Mouse (Mus musculus) adrenal gland, postnatal 14 days (tissue): ENCODE data around the gene D5Ertd579e. TPM values are rescaled to one million over a fixed set of nuclear protein-coding genes. Genes with fewer than 3 reads are reported as not detected.

Experiments
- DNase-seq: peaks from one replicate; pipeline ENCODE4 v3.0.0; 2021; ENCODE audit warnings: mixed read lengths
- total RNA-seq: library from RNA; stranded (reverse); gene quantifications from 2 replicates; pipeline ENCODE4 v1.2.3, GENCODE M21; 2021

Gene D5Ertd579e
- total RNA-seq, 1 experiment from 2014 or later, result 61.5 TPM

GRCm38 (mm10) chr5:36568118-36568517, 127.7 kb downstream of the D5Ertd579e start:
- peak; percentile 75 for DNase-seq

- no peak for DNase-seq
Observed at GRCm38 (mm10) chr5:36567627-36568026, 128.2 kb downstream of the D5Ertd579e start.

- no peak for DNase-seq
Observed at GRCm38 (mm10) chr5:36564530-36564929, 131.3 kb downstream of the D5Ertd579e start.

DNA sequence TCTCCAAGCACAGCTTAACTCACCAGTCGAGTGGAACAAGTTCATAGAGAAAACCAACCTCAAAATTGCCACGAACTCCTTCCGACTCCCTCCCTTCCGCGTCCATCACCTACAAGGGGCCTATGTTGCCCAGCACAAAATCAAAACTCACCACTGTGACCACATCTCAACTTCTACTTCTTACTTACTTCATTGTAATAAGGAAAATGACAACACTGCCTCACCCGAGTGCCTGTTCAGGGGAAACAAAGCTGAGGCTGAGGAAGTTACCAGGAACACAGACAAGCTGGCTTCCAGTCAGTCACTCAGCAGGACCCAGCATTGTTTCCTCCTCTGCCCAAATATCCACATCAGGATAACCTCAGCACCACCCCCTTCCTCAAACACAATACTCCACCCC, 132.1 kb downstream of the D5Ertd579e start:
- no peak for DNase-seq

DNA sequence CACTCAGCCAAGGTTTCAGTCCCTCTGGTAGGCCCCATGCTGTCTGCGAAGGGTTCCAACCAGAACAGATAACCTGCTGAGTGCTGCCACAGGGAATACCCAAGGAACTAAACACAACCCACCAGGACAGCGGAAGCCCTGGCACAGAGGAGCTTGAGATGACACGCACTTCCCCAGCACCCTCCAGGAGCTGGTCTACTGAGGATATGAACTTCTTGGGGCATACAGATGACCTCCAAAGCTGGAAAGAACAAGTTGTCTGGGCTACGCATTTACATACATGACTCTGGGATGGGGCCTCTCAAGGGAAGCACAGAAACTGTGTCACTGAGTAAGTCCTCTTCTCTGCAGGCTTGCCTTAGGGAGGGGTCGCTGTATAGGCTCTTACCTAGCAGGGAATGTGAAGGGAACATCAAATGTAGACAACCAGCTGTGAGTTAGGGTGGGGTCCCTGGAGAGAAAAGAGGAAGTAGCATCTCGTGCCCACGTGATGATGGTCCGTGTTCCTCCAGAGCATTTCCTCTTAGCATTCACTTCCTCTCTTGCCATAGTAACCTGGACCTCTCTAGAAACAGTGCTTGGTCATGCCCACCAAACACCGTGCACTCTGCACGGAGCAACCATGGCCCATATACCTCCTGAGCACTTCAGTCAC, 132.9 kb downstream of the D5Ertd579e start:
- DNase-seq, result no peak

- no peak for DNase-seq
Observed at GRCm38 (mm10) chr5:36561509-36561908, 134.3 kb downstream of the D5Ertd579e start.

DNA sequence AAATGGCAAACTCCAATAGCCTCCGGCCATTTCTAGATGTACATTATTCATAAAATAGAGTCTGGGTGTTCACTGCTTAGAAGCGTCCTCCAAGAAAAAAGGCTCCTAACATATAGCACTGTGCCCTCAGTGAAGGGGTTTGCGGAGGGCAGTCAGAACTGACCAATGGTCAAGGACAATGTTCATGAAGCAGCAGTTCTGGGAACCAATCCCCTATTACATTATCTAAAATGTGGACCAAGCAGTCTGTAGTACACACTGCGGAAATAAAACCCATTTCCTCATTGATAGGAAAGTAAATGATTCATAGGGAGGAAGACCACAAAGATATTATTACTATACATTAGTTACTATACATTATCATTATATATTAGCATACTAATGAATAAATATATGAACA, 135.3 kb downstream of the D5Ertd579e start:
- DNase-seq, result no peak

- no peak for DNase-seq
Observed at GRCm38 (mm10) chr5:36559510-36560235, 136.2 kb downstream of the D5Ertd579e start.

- no peak for DNase-seq
Observed at GRCm38 (mm10) chr5:36559106-36559505, 136.7 kb downstream of the D5Ertd579e start.

DNA sequence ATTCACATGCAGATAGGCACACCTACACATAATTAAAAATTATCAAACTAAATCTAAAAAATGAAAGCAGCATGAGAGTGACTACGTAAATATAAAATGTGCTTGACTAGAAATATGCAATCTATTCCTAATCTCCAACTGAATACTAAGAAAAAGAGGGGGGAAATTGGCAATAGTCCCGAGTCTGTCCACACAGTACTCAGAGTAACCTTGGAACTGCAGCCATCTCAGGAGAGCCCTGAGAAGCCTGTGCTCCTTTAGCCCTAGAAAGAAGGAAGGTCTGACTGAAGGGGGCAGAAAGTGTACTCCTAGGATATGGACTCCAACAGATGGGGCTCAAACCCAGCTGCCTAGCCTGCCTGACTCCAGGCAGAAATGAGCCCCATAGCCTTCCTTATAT, 137.3 kb downstream of the D5Ertd579e start:
- no peak for DNase-seq

DNA sequence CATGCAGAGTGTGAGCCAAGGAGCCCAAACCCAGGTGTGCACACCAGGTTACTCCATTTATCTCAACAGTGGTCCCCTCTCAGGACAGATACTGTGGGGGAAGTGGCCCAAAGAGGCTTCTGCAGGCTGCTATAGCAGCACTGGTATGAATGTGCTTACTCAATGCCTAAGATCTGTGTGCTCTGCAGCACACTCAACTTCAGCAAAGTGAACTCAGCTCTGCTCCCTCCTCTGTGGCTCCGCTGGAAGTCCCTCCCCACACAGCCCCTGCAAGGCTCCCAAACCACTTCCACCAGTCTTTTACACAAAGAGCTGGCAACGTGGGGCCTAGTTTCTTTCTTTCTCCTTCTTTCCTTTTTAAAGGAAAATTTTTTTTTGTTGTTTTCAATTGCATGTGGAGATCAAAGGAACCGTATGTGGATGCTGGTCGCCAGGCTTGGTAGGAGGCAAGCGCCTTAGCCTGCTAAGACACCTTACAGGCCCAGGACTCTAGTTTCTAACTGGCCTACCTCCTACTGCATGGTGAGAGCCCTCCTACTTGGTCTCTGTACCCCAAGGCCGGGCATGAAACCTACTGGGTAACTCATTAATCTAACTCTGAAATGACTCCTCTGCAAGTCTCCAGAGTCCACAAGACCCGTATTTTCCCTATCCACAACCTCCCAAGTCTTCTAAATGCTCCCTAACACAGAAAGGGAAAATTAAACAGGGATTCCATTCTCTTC, 138.1 kb downstream of the D5Ertd579e start:
- no peak for DNase-seq

DNA sequence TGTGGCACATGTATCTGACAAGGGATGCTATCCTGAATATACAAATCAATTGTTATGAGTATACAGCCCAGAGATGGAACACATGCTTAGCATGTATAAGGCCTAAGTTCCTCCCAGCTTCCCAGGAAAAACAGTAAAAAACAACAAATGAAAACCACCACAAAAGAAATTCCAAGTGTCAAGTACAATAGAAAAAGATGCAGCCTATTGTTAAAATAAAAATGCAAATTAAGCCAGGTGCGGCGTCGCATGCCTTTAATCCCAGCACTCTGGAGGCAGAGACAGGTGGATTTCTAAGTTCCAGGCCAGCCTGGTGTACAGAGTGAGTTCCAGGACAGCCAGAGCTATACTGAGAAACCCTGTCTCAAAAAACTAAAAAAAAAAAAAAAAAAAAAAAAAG, 138.9 kb downstream of the D5Ertd579e start:
- DNase-seq, result no peak

- no peak for DNase-seq
Observed at GRCm38 (mm10) chr5:36556289-36556688, 139.5 kb downstream of the D5Ertd579e start.

GRCm38 (mm10) chr5:36554496-36554895, 141.3 kb downstream of the D5Ertd579e start:
- no peak for DNase-seq

DNA sequence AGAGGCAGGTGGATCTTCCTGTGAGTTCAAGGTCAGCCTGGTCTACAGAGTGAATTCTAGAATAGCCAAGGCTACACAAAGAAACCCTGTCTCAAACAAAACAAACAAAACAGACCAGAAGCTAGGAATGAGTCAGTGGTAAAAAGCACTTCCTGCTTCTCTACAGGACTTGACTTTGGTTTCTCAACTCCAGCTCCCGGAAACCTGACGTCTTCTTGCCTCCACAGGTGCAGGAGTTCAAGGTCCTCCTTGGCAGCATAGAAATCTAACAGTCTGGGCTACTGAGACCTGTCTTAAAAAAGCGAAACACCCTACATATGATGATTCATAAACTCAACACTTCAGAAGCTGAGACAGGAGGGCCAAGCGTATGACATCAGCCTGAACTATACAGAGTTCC, 141.9 kb downstream of the D5Ertd579e start:
- no peak for DNase-seq

DNA sequence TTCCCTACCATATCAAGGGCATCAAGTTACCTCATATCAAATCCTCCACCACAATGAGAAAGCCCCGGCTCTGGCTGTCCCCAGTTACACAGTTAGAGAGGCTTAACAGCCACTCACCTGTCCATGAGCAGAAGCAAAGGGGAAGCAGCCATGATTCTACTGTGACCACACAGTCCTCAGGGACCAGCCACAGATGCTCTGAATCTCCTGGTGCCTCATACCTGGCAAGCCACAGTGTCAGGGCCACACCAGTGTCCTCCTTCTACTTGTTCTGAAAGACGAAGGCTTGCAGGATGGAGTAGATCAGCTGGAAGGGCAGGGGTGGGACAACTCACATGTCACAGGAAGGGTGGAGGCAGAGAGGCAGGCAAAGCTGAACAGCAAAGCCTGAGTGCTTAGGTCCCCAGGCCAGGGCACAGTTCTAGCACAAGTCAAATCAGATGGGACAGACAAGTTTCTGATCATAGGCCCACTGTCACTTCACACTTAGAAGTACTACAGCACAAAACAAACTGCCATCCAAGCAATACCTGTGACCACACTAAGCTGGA, 142.7 kb downstream of the D5Ertd579e start:
- no peak for DNase-seq

DNA sequence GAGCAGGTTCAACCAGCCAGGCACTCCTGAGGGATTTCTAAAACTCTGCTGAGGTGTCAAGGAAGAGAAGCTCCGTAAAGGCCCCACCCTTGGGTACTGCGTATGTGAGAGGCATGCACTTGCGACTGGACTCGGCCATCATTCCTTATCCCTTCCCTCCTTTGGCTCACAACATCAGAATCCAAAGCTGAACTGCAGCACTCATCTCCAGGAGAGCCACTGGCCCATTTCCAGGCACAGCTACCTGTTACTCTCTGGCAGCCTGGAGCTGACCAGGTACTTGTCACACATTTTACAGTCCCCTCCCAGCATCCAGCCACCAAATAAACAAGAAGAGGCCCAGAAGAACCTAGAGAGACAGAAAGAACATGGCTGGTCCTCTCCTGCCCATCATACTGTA, 143.4 kb downstream of the D5Ertd579e start:
- no peak for DNase-seq

Other genes with a start within 250 kb of the D5Ertd579e start
- gene Grpel1, start 231.0 kb downstream of the D5Ertd579e start, total RNA-seq, result 93.6 and 94.2 TPM in 2 replicates
- 36.4 and 37.6 TPM in 2 replicates for gene Tada2b, start 211.7 kb downstream of the D5Ertd579e start, total RNA-seq
- 0.49 and 0.52 TPM in 2 replicates for gene Ccdc96, start 211.4 kb downstream of the D5Ertd579e start, total RNA-seq
- gene Tbc1d14, start 102.7 kb downstream of the D5Ertd579e start, total RNA-seq, result 31.9 and 32.4 TPM in 2 replicates
- gene Bloc1s4, start 52.6 kb upstream of the D5Ertd579e start, total RNA-seq, result 23.7 and 27.2 TPM in 2 replicates
- 550 and 571 TPM in 2 replicates for gene Mrfap1, start 100.7 kb upstream of the D5Ertd579e start, total RNA-seq
- gene Man2b2, start 134.6 kb upstream of the D5Ertd579e start, total RNA-seq, result 39.1 and 41.4 TPM in 2 replicates
- 6.5 and 8.9 TPM in 2 replicates for gene Ppp2r2c, start 172.5 kb upstream of the D5Ertd579e start, total RNA-seq